Mouse (Mus musculus): ENCODE measurements at regions not wholly inside any gene's neighbourhood (a gene's known extent, or its start where the extent isn't known, plus 50 kb on each side); places are given as distances from the start of the nearest gene placed in this dataset.

GRCm38 (mm10) chr2:179263888-179264287, 178.3 kb upstream of the Cdh4 start:
- TF ChIP-seq CTCF (IDR thresholded peaks at IDR 0.05; ENCODE audit: borderline replicate concordance, insufficient read depth, low read length) (no peak), POLR2A (IDR thresholded peaks at IDR 0.05; ENCODE audit: low read depth, low read length) (no peak)

Data from embryonic fibroblast, embryonic 13.5 days (primary cell).